Mouse (Mus musculus): ENCODE results near the gene Morn3. TPM values are rescaled to one million over a fixed set of nuclear protein-coding genes. Genes with fewer than 3 reads are reported as not detected.
A peak's percentile ranks its signal among the peaks of the same experiment; 100 is the strongest.

The Morn3 gene
- total and polyA plus RNA-seq, 2 experiments from 2014 or later = 1.1 TPM; not detected in 1

DNA sequence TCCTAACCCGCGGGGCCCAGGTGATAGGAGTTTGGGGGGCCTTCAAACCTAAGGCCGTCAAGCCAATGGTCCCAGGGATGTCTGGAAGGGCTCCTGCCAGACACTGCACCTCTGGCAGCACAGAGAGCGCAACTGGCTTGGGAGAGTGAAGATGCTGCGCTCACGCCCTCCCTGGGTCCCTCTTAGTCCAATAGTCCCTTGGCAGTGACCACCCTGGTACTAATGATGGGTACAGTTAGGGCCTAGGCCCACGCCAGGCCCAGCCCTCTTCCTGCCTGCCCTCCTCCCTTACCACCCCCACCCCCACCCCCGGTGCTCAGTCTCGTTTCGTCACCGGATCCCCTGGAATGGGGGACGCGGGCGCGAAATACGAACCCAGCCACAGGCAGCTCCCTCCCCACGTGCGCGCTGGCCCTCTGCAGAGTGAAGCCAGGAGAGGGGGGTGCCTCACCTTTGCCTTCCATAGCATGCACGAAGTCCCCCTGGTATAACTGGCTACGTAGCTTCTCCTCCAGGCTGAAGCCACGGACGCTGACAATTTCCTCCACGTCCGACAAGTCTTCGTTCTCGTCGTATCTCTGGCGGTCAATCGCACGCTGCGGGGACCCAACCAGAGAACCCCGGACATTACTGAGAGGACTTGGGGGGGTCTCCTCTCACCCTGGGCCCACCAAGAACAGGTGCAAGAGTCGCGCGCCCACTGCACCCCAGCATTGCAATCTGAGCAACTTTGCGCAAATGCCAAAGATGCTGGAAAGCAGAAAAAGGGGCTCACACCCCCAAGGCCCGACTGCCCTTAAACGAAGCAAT, 59.4 kb downstream of the Morn3 start:
- ATAC-seq = peak; percentile 32; the same call in 1 of the 2 replicates
- peak overlapping the region; percentile 99 for H3K4me2 ChIP-seq (ENCODE audit: low read depth)
- H3K27ac ChIP-seq (ENCODE audit: low read depth, low read length) = no peak overlapping the region; the same call in 1 of the 2 replicates
- H3K9me3 ChIP-seq (ENCODE audit: low read length) = no peaks in the 10 kb centered on the region
- TF ChIP-seq CTCF (IDR thresholded peaks at IDR 0.05; ENCODE audit: low read depth) = no peak
- no peaks in the 10 kb centered on the region for H3K27me3 ChIP-seq (ENCODE audit: insufficient read depth, low read length)
- H3K4me3 ChIP-seq (ENCODE audit: low read depth, low read length) = peak overlapping the region; percentile 77
- no peaks in the 10 kb centered on the region for H3K36me3 ChIP-seq (ENCODE audit: insufficient read depth)
- WGBS = 4% methylated on average over 39 of the region's 39 CpGs
- peak; percentile 59 for DNase-seq
- H3K4me1 ChIP-seq (ENCODE audit: insufficient read depth) = peaks cover 18% of the 10 kb centered on the region
- H3K9ac ChIP-seq = peak overlapping the region; percentile 64

DNA sequence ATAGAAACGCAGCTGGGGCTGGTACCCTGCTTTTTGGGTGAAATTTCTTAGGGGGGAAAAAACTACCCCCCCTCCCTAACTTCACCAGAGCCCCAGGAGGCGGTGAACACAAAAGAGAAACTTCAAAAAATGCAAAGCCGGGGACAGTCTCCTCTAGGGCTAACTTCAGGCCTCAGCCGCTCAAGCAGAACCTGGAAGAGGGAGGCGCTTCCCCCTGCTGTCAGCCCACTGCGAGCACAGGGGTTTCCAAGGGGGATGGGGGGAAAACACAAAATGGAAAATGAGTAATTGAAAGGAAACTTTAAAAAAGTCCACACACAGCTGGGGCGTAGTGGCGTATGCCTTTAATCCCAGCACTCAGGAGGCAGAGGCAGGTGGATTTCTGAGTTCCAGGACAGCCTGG, 60.7 kb downstream of the Morn3 start:
- TF ChIP-seq CTCF (IDR thresholded peaks at IDR 0.05; ENCODE audit: low read depth) = no peak
- H3K27ac ChIP-seq (ENCODE audit: low read depth, low read length) = 0 out of 2 replicates have a peak overlapping the region, but pooled peaks have one; percentile 9
- no peaks in the 10 kb centered on the region for H3K9me3 ChIP-seq (ENCODE audit: low read length)
- H3K9ac ChIP-seq = no peak overlapping the region
- peaks cover 18% of the 10 kb centered on the region for H3K4me1 ChIP-seq (ENCODE audit: insufficient read depth)
- H3K4me3 ChIP-seq (ENCODE audit: low read depth, low read length) = no peak overlapping the region
- WGBS = 42% methylated on average over 8 of the region's 8 CpGs
- H3K36me3 ChIP-seq (ENCODE audit: insufficient read depth) = no peaks in the 10 kb centered on the region
- ATAC-seq (no peak), DNase-seq (no peak)
- H3K4me2 ChIP-seq (ENCODE audit: low read depth) = 0 out of 2 replicates have a peak overlapping the region, but pooled peaks have one; percentile 8
- no peaks in the 10 kb centered on the region for H3K27me3 ChIP-seq (ENCODE audit: insufficient read depth, low read length)

Other genes with a start within 250 kb of the Morn3 start
- 522 and 533 TPM in 2 replicates for gene Anapc5, start 225.7 kb downstream of the Morn3 start, total RNA-seq (2014; rRNA removed)
- gene Anapc5, start 225.7 kb downstream of the Morn3 start, polyA plus RNA-seq (2015; fragmentation: Nextera tagmentation; extraction: Ambion mirVana) = 373 and 445 TPM in 2 replicates
- gene Rnf34, start 197.0 kb downstream of the Morn3 start, total RNA-seq (2014; rRNA removed) = 32.1 and 39.3 TPM in 2 replicates
- 46.1 and 46.6 TPM in 2 replicates for gene Rnf34, start 197.0 kb downstream of the Morn3 start, polyA plus RNA-seq (2015; fragmentation: Nextera tagmentation; extraction: Ambion mirVana)
- gene Kdm2b, start 57.2 kb downstream of the Morn3 start, total RNA-seq (2014; rRNA removed) = 127 and 158 TPM in 2 replicates
- gene Kdm2b, start 57.2 kb downstream of the Morn3 start, polyA plus RNA-seq (2015; fragmentation: Nextera tagmentation; extraction: Ambion mirVana) = 84.6 and 91.7 TPM in 2 replicates
- 13.8 and 19.4 TPM in 2 replicates for gene Orai1, start 31.9 kb downstream of the Morn3 start, total RNA-seq (2014; rRNA removed)
- gene Orai1, start 31.9 kb downstream of the Morn3 start, polyA plus RNA-seq (2015; fragmentation: Nextera tagmentation; extraction: Ambion mirVana) = 10.7 and 14.4 TPM in 2 replicates
- 18.0 and 18.1 TPM in 2 replicates for gene Tmem120b, start 21.4 kb upstream of the Morn3 start, total RNA-seq (2014; rRNA removed)
- gene Tmem120b, start 21.4 kb upstream of the Morn3 start, polyA plus RNA-seq (2015; fragmentation: Nextera tagmentation; extraction: Ambion mirVana) = 21.2 and 22.2 TPM in 2 replicates
- gene Rhof, start 85.7 kb upstream of the Morn3 start, total RNA-seq (2014; rRNA removed) = 25.3 and 27.0 TPM in 2 replicates
- 36.9 and 38.7 TPM in 2 replicates for gene Rhof, start 85.7 kb upstream of the Morn3 start, polyA plus RNA-seq (2015; fragmentation: Nextera tagmentation; extraction: Ambion mirVana)
- 3.9 and 5.6 TPM in 2 replicates for gene Setd1b, start 95.2 kb upstream of the Morn3 start, total RNA-seq (2014; rRNA removed)
- 5.1 and 7.6 TPM in 2 replicates for gene Setd1b, start 95.2 kb upstream of the Morn3 start, polyA plus RNA-seq (2015; fragmentation: Nextera tagmentation; extraction: Ambion mirVana)
- gene Psmd9, start 122.4 kb upstream of the Morn3 start, total RNA-seq (2014; rRNA removed) = 37.4 and 39.5 TPM in 2 replicates
- gene Psmd9, start 122.4 kb upstream of the Morn3 start, polyA plus RNA-seq (2015; fragmentation: Nextera tagmentation; extraction: Ambion mirVana) = 72.3 and 79.4 TPM in 2 replicates
- not detected in 2 replicates for gene Hpd, start 135.7 kb upstream of the Morn3 start, total RNA-seq (2014; rRNA removed)
- not detected in 2 replicates for gene Hpd, start 135.7 kb upstream of the Morn3 start, polyA plus RNA-seq (2015; fragmentation: Nextera tagmentation; extraction: Ambion mirVana)
- 1.8 and 4.4 TPM in 2 replicates for gene Wdr66, start 205.1 kb upstream of the Morn3 start, total RNA-seq (2014; rRNA removed)
- 1.1 and 2.0 TPM in 2 replicates for gene Wdr66, start 205.1 kb upstream of the Morn3 start, polyA plus RNA-seq (2015; fragmentation: Nextera tagmentation; extraction: Ambion mirVana)